Mouse (Mus musculus) intestine, postnatal 0 days (tissue): ENCODE measurements around the gene Olfr1328. TPM values are rescaled to one million over a fixed set of nuclear protein-coding genes. Genes with fewer than 3 reads are reported as not detected.
"Not testable (repeated sequence)": the region's sequence is repeated elsewhere in the genome, so short reads cannot be mapped to it uniquely, and the experiment has no call there.

Experiments used
- ATAC-seq: fragments of 200-750 bp; cut with Nextera tagmentation; 2 replicates; pipeline ENCODE4 v1.8.0; 2017; ENCODE audit warnings: mild to moderate bottlenecking, moderate TSS enrichment, moderate library complexity
- H3K27ac ChIP-seq: fragments of 300-500 bp; sonication (generic); 2 replicates; pipeline ENCODE4 v1.5.1; 2014; ENCODE audit warnings: mild to moderate bottlenecking, low read depth, low read length, moderate library complexity
- H3K27me3 ChIP-seq: fragments of 300-500 bp; sonication (generic); replicated peaks from 2 replicates; pipeline ENCODE4 v1.6.1; 2014; ENCODE audit warnings: low read length, mixed read lengths; ENCODE audit not compliant: control insufficient read depth, insufficient read depth
- H3K36me3 ChIP-seq: fragments of 300-500 bp; sonication (generic); 2 replicates; pipeline ENCODE4 v1.6.1; 2014; ENCODE audit warnings: mild to moderate bottlenecking, moderate library complexity; ENCODE audit not compliant: control insufficient read depth, insufficient read depth
- H3K4me1 ChIP-seq: fragments of 300-500 bp; sonication (generic); replicated peaks from 2 replicates; pipeline ENCODE4 v1.6.1; 2014; ENCODE audit warnings: antibody characterized with exemption, low read length, mixed read lengths; ENCODE audit not compliant: control insufficient read depth, insufficient read depth
- H3K4me2 ChIP-seq: fragments of 300-500 bp; sonication (generic); replicated peaks from 2 replicates; pipeline ENCODE4 v1.6.1; 2014; ENCODE audit warnings: low read depth, mild to moderate bottlenecking, moderate library complexity
- H3K4me3 ChIP-seq: fragments of 300-500 bp; sonication (generic); 2 replicates; pipeline ENCODE4 v1.5.1; 2014; ENCODE audit warnings: low read depth, low read length
- H3K9ac ChIP-seq: fragments of 300-500 bp; sonication (generic); 2 replicates; pipeline ENCODE4 v1.6.1; 2014; ENCODE audit warnings: mild to moderate bottlenecking, low read depth, low read length
- H3K9me3 ChIP-seq: fragments of 300-500 bp; sonication (generic); 2 replicates; pipeline ENCODE4 v1.6.1; 2016; ENCODE audit warnings: mixed run types; ENCODE audit not compliant: control insufficient read depth
- CTCF ChIP-seq: sonication (generic); IDR thresholded peaks from 2 replicates; pipeline ENCODE4 v1.5.1; 2016; ENCODE audit warnings: low read depth, mild to moderate bottlenecking, control low read depth, antibody characterized with exemption, moderate library complexity
- WGBS: fragments of 180-500 bp; shearing (Covaris S2); extraction: QIAGEN DNeasy Blood & Tissue Kit; methylation state at CpG from one replicate; pipeline ENCODE4 v1.1.7; 2014; 5-methylcytosine and 5-hydroxymethylcytosine counted together
- polyA plus RNA-seq: library from polyadenylated mRNA; unstranded; fragments of >200 nt; fragmentation: Nextera tagmentation; extraction: Ambion mirVana; gene quantifications from 2 replicates; pipeline ENCODE4 v1.2.1, GENCODE M21; 2015

Gene Olfr1328
- polyA plus RNA-seq, result not detected in 2 replicates

GRCm38 (mm10) chr4:118938512-118938911, at the start of gene Olfr1328:
Olfr1328 (minus strand) TSS chr4:118938612.
- Histone ChIP-seq H3K9ac (no peak within 1 kb of the TSS), H3K4me2 (no peak within 1 kb of the TSS), H3K9me3 (no peaks in the 10 kb centered on the region), H3K4me3 (no peak within 1 kb of the TSS), H3K4me1 (no peaks in the 10 kb centered on the region), H3K36me3 (no peaks in the 10 kb centered on the region), H3K27ac (no peak within 1 kb of the TSS), H3K27me3 (no peaks in the 10 kb centered on the region)
- WGBS, result 64% methylated on average over 2 of the region's 2 CpGs
- no peak for TF ChIP-seq CTCF
- ATAC-seq, result no peak

- no peak overlapping the region for H3K27ac ChIP-seq
- H3K27me3 ChIP-seq, result no peaks in the 10 kb centered on the region
- no peaks in the 10 kb centered on the region for H3K4me1 ChIP-seq
- no peaks in the 10 kb centered on the region for H3K36me3 ChIP-seq
- ATAC-seq, result no peak
- TF ChIP-seq CTCF, result no peak
- no peaks in the 10 kb centered on the region for H3K9me3 ChIP-seq
- WGBS, result 89% methylated on average over 4 of the region's 4 CpGs
- no peak overlapping the region for H3K4me3 ChIP-seq
- no peak overlapping the region for H3K4me2 ChIP-seq
- no peak overlapping the region for H3K9ac ChIP-seq
Observed at GRCm38 (mm10) chr4:118985291-118985690, 46.9 kb upstream of the Olfr1328 start.

DNA sequence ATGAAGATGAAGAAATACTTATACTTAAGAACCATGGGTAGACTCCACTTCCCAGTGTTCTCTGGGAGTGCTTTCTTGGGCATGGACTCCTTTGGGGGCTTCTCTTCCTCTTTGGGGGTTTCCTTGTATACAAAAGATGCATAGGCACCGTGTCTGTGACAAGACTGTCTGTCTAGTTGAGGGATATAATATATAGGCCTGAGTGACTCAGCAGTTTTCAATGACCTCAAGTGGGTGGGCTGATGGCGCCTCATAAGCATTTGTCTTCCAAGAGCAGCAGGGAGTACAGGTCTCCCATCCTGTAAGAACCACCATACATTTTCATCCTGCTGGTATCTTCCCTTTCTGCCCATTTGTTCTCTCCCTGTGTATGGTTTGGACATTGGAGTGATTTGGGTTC, 34.9 kb upstream of the Olfr1328 start:
- no peaks in the 10 kb centered on the region for H3K4me1 ChIP-seq
- H3K4me2 ChIP-seq, result no peak overlapping the region
- H3K27ac ChIP-seq, result no peak overlapping the region
- no peak overlapping the region for H3K9ac ChIP-seq
- no peaks in the 10 kb centered on the region for H3K27me3 ChIP-seq
- ATAC-seq, result no peak
- no peaks in the 10 kb centered on the region for H3K9me3 ChIP-seq
- no peaks in the 10 kb centered on the region for H3K36me3 ChIP-seq
- no peak for TF ChIP-seq CTCF
- 59% methylated on average over 2 of the region's 2 CpGs for WGBS
- no peak overlapping the region for H3K4me3 ChIP-seq

DNA sequence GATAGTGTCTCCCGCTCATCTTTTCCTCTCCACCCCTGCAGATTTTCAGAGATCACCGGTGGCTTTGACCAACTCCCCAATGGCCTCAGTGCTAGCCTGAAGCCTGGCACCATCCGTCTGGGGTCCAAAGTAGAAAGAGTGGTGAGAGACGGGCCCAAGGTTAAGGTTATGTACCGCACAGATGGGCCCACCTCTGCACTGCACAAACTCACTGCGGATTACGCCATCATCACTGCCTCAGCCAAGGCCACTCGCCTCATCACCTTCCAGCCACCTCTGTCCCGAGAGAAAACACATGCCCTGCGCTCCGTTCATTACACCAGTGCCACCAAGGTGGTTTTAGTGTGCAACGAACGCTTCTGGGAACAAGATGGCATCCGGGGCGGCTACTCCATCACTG, 29.3 kb upstream of the Olfr1328 start:
- Histone ChIP-seq H3K27ac (no peak overlapping the region), H3K9ac (no peak overlapping the region), H3K4me3 (no peak overlapping the region), H3K4me2 (no peak overlapping the region), H3K9me3 (no peaks in the 10 kb centered on the region), H3K27me3 (no peaks in the 10 kb centered on the region), H3K36me3 (no peaks in the 10 kb centered on the region), H3K4me1 (no peaks in the 10 kb centered on the region)
- 91% methylated on average over 15 of the region's 15 CpGs for WGBS
- no peak for TF ChIP-seq CTCF
- ATAC-seq, result no peak

- Histone ChIP-seq H3K27ac (no peak within 1 kb of the TSS), H3K36me3 (no peaks in the 10 kb centered on the region), H3K27me3 (no peaks in the 10 kb centered on the region), H3K4me3 (no peak within 1 kb of the TSS), H3K9me3 (no peaks in the 10 kb centered on the region), H3K9ac (no peak within 1 kb of the TSS), H3K4me2 (no peak within 1 kb of the TSS), H3K4me1 (no peaks in the 10 kb centered on the region)
- TF ChIP-seq CTCF, result no peak
- 85% methylated on average over 2 of the region's 2 CpGs for WGBS
- ATAC-seq, result no peak
Observed at GRCm38 (mm10) chr4:118961141-118961628, 22.8 kb upstream of the Olfr1328 start, which contains the start of gene Lao1. Lao1 (plus strand) TSS chr4:118961578.

DNA sequence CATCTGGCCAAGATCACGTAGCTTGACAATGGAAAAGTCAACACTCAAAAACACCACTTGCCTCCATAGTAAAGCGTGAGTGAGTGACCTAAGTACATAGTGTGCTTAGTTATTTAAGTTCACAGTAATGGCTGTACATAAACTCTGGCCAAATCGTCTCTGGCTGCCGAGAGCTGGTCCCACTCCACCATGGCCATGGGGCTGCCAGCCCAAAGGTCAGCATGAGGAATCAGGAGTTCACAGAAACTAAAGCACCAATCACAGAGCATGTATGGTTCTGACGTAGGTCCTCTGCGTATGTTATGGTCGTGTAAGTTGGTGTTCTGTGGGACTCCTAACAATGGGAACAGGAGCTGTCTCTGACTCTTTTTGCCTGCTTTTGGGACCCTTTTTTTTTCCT, 20.4 kb upstream of the Olfr1328 start:
- Histone ChIP-seq H3K4me3 (no peak overlapping the region), H3K4me2 (no peak overlapping the region), H3K9ac (no peak overlapping the region), H3K36me3 (no peaks in the 10 kb centered on the region), H3K9me3 (no peaks in the 10 kb centered on the region), H3K27me3 (no peaks in the 10 kb centered on the region), H3K4me1 (no peaks in the 10 kb centered on the region), H3K27ac (no peak overlapping the region)
- no peak for ATAC-seq
- WGBS, result 83% methylated on average over 7 of the region's 7 CpGs
- no peak for TF ChIP-seq CTCF

DNA sequence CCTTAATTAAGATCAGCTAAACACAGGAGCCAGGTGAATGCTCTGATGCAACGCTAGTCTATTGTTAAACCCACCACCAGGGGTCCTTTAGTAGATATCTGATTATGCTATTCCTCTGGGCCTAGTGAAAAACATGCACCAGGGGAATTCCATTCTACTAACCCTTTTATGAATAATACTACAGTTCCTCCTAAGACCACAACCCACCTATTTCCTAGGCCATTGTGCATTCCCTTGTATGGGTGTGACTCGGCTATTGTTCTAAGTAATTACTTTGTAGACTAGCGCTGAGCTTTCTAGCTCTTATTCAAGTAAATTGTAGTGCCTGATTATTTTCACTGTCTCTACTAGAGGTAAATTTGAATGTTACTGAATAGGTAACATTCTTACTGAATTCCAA, 7.1 kb downstream of the Olfr1328 start:
- not testable (repeated sequence) for H3K9ac ChIP-seq, H3K4me2 ChIP-seq, H3K4me3 ChIP-seq, H3K27ac ChIP-seq, H3K4me1 ChIP-seq, ATAC-seq, H3K36me3 ChIP-seq, H3K9me3 ChIP-seq, H3K27me3 ChIP-seq
- 81% methylated on average over 3 of the region's 3 CpGs for WGBS

DNA sequence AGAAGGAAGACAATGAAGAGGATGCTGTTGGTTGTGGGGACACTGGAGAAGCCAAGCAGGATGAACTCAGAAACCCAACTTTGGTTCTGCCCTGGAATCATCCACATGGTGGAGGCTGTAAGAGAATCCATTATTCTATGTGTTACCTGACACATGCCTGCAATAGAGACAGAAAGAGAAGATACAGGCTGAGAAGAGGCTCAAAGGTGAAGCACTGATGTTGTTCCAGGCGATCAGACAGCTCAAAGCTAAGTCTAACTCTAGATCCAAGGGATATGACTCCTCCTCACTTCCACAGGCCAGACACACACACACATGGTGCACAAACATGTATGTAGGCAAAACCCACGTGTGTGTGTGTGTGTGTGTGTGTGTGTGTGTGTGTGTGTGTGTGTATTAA, 21.0 kb downstream of the Olfr1328 start, which contains the start of gene Olfr1329:
Gene Olfr1329, minus strand, starts transcription at position 101 of the 400 bp plus-strand sequence.
- not testable (repeated sequence) for H3K9ac ChIP-seq, H3K4me2 ChIP-seq, H3K9me3 ChIP-seq, ATAC-seq, H3K36me3 ChIP-seq, H3K4me3 ChIP-seq, H3K4me1 ChIP-seq, H3K27me3 ChIP-seq, H3K27ac ChIP-seq
- WGBS, result 70% methylated on average over 2 of the region's 2 CpGs
